Mouse (Mus musculus): ENCODE measurements around the gene Tspan31.
"Not testable (repeated sequence)": the region's sequence is repeated elsewhere in the genome, so short reads cannot be mapped to it uniquely, and the experiment has no call there.

Gene Tspan31

GRCm38 (mm10) chr10:127063913-127064870 lies 5.9 kb downstream of the Tspan31 start:
- DNase-seq (ENCODE audit: low spot score), result peak; percentile 47

DNA sequence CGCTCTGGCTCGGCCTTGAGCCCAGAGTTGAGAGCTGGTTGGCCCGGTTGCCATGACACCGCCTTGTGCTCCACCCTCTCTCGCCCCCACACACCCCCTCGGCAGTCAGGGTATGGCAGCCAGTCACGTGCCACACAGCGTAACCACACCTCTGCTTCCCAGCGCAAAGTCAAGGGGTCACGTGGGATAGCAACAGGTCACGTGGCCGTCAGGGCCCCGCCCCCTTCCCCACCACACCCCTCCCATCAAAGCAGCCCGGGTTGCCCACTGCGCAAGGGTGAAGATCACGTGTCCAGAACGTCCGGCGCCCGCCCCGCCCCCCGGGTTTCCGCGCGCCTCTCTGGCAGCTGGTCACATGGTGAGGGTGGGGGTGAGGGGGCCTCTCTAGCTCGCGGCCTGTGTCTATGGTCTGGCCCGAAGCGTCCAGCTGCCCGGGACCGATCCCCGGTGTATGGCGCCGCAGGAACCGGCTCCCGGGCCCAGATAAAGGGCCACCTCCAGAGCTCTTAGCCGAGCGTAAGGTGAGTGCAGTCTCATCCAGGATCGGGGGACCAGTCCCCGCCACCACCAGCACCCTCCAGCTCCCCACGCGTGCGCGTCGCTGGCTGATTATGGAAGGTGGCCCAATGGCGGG lies 6.7 kb downstream of the Tspan31 start, which contains the start of gene Cdk4:
Gene Cdk4 (plus strand): TSS at position 296 of the 634 bp plus-strand sequence.
- DNase-seq (ENCODE audit: low spot score), result peak; percentile 99

GRCm38 (mm10) chr10:127062503-127062902 lies 7.6 kb downstream of the Tspan31 start:
- DNase-seq (ENCODE audit: low spot score), result no peak

DNA sequence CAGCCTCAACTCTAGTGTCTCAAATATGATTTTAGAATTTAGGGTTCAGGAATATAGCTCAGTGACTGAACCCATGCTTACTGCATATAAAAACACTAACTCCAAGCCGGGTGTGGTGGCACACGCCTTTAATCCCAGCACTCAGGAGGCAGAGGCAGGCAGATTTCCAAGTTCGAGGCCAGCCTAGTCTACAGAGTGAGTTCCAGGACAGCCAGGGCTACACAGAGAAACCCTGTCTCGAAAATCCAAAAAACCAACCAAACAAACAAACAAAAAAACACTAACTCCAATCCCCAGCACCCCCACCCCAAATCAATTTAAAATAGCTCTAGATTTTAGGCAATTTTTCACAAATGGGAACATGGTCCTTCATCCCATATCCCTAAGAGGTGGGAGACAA lies 8.0 kb downstream of the Tspan31 start:
- DNase-seq (ENCODE audit: low spot score), result not testable (repeated sequence)

- no peak for DNase-seq (ENCODE audit: low spot score)
Observed at GRCm38 (mm10) chr10:127061513-127061912, 8.6 kb downstream of the Tspan31 start.

DNA sequence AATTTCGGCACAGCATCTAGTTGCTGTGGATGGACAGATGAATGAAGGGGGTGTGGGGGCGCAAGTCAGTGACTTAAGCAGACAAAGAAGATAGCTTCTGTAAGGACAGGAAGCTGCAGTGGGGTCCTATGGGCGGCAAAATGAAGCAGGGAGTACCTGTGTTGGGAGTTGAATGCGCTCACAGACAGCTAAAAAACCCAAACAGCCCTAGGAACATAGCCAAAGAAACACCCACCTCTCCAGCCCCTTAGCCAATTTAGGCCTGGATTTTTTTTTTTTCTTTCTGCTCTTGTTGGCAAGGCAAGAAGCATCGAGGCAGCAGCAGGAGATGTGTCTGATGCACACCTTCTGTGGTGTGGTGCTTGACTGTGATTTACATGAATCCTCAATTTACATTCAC lies 9.0 kb downstream of the Tspan31 start:
- DNase-seq (ENCODE audit: low spot score), result no peak

- DNase-seq (ENCODE audit: low spot score), result peak; percentile 73
Observed at GRCm38 (mm10) chr10:127059968-127060916, 9.8 kb downstream of the Tspan31 start, which contains the start of gene March9. Gene March9 (minus strand): TSS chr10:127060184.

- DNase-seq (ENCODE audit: low spot score), result no peak
Observed at GRCm38 (mm10) chr10:127059174-127059967, 10.7 kb downstream of the Tspan31 start.

GRCm38 (mm10) chr10:127058708-127059107 lies 11.4 kb downstream of the Tspan31 start:
- DNase-seq (ENCODE audit: low spot score), result no peak

GRCm38 (mm10) chr10:127058161-127058560 lies 11.9 kb downstream of the Tspan31 start:
- DNase-seq (ENCODE audit: low spot score), result peak; percentile 93

DNA sequence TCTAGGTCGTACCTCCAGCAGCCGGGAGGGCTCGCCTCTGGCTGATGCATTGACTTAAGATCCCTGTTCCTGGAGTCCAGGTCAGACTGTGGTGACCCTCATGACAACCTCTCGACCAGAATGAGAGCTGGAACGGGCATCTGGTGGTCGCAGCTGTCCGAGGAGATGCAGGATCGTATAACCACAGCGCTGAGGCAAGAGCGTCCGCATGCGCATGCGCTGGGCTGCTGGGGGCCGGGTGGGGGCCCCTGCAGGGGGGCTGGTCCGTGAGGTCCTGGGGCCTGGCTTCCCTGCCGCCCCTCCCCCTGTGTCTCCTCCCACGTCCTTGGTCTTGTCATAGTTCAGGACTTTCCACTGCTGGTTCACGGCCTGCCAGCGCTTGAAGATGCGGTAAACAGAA lies 13.6 kb downstream of the Tspan31 start:
- DNase-seq (ENCODE audit: low spot score), result no peak

- no peak for DNase-seq (ENCODE audit: low spot score)
Observed at GRCm38 (mm10) chr10:127055406-127055805, 14.7 kb downstream of the Tspan31 start.

- no peak for DNase-seq (ENCODE audit: low spot score)
Observed at GRCm38 (mm10) chr10:127054646-127055045, 15.4 kb downstream of the Tspan31 start.

- DNase-seq (ENCODE audit: low spot score), result no peak
Observed at GRCm38 (mm10) chr10:127050119-127050474, 20.0 kb downstream of the Tspan31 start.

DNA sequence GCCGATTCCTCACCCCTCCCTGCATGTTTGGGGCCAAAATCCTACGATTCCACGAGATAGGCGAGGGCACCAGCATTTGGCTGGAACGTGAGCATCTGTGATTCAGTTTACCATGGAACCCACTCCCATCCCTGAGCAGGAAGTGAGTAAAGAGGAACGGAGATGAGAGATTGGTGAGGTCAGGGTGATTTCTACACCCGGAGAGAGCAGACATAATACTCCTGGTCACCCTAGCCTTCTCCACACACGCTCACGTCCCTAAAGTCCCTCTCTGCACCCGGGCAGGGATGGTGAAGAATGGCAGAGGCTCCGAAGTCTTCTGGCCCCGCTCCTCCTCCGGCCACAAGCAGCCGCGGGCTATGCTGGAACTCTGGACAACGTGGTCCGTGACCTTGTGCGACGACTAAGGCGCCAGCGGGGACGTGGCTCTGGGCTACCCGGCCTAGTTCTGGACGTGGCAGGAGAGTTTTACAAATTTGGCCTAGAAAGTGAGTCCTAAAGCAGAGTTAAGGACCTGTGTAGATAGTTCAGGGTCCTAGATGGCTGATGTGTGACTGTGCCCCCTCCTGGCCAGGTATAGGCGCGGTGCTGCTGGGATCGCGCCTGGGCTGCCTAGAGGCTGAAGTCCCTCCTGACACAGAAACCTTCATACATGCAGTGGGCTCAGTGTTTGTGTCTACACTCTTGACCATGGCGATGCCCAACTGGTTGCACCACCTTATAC lies 20.5 kb downstream of the Tspan31 start:
- no peak for DNase-seq (ENCODE audit: low spot score)

DNA sequence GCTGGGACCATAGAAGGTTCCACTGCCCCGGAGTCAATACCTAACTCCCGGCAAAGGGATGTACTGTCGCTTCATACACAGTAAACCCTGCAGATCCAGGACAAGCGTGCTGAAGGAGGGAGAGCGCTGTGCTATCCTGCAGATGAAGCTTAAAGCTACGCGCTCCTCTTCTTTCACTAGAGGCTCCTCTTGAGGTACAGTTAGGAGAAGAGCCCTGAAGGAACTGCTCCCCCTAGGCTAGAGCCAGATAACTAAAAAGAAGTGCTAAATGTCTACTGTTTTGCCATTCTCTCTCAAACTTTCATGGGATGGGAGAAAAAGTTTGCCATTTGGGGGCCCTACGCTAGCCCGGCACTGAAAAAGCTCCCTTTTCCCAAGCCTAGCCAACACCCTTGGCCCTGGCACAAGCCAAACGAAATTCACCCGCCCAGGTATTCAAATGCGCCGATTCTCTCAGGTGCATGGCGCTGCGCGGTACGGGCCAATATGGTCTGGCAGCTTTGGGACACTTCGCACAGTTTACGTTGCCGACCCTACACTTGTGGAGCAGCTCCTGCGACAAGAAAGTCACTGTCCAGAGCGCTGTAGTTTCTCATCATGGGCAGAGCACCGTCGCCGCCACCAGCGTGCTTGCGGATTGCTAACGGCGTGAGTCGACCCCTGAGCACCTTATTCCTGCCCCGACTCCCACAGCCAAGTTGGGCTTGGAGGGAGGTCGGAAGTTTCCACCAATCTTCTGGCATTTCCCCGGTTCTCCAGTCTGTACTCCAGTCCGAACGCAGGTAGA lies 21.3 kb downstream of the Tspan31 start:
- no peak for DNase-seq (ENCODE audit: low spot score)

GRCm38 (mm10) chr10:127047954-127048353 lies 22.1 kb downstream of the Tspan31 start, which contains the start of gene Cyp27b1:
Gene Cyp27b1 (plus strand): TSS chr10:127048250.
- no peak for DNase-seq (ENCODE audit: low spot score)

DNA sequence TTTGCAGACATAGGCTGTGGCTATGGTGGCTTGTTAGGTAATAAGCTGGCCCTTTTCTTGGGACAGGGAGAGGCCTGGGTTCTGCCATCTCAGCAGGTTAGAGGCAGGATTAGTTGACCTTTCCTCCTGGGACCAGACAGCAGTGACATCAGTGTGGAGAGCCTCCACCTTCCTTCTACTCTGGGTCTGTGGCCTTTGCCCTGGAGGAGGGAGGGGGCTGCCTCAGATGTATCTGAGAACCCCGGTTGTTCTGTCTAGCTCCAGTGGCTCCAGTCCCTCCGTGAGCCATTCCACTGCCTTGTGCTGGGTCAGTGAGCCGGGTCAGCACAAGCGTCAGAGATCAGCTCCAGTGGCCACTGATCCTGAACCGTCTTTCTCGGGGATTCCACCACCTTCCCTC lies 26.9 kb downstream of the Tspan31 start:
- DNase-seq (ENCODE audit: low spot score), result no peak

GRCm38 (mm10) chr10:127042468-127043115 lies 27.5 kb downstream of the Tspan31 start:
- no peak for DNase-seq (ENCODE audit: low spot score)
